Mouse (Mus musculus): ENCODE results near the gene Itpripl2.

The Itpripl2 gene

DNA sequence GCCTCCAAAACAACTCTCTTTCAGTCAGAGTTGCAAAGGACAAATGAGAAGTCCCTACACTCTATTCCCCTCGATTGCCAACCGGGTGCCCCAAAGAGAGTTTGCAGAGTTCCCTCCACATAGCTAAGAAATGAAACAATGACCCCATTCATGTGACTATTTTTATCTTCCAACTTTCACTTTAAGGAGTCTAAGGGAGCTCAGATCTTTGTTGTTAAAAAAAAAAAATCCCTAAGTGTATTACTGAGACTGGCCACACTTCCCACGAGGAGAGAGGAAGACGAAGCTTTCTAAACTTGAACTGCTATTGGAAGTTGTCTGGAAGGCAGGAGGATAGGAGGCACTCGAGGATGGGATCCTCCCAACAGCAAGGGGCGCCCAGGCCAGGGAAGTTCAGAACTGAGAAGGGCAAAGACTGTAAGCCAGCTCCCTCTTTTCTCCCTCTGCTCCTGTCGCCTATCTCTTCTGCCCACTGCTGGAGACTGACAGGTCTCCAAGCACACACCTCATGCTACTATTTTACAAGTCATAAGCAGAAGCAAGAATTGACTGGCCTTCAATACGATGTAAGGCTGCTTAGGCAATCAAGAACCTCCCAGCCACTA, 3.6 kb downstream of the Itpripl2 start:
- DNase-seq (ENCODE audit: low spot score in 2 of 2), result no peak

DNA sequence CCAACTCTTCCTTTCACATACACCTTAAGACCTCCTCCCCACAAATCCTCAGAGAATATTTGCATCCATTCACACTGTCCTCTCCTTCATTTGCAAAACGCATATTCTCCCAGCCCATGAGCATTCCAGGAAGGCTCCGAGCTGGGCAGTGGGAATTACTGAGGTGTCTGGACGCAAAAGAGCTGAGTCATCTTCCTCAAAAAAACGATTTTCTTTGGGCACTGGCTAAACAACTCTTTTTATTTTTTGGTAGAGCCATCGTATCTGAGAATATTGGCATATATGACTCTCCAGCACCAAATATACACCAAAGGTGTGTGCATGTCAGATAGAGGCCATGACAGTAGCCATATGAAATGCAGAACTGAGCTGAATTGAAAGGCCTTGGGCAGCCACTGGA, 4.9 kb downstream of the Itpripl2 start:
- DNase-seq (ENCODE audit: low spot score in 2 of 2), result no peak

- DNase-seq (ENCODE audit: low spot score in 2 of 2), result no peak
Observed at GRCm38 (mm10) chr7:118483996-118484395, 7.8 kb downstream of the Itpripl2 start.

- no peak for DNase-seq (ENCODE audit: low spot score in 2 of 2)
Observed at GRCm38 (mm10) chr7:118482001-118482400, 9.8 kb downstream of the Itpripl2 start.

DNA sequence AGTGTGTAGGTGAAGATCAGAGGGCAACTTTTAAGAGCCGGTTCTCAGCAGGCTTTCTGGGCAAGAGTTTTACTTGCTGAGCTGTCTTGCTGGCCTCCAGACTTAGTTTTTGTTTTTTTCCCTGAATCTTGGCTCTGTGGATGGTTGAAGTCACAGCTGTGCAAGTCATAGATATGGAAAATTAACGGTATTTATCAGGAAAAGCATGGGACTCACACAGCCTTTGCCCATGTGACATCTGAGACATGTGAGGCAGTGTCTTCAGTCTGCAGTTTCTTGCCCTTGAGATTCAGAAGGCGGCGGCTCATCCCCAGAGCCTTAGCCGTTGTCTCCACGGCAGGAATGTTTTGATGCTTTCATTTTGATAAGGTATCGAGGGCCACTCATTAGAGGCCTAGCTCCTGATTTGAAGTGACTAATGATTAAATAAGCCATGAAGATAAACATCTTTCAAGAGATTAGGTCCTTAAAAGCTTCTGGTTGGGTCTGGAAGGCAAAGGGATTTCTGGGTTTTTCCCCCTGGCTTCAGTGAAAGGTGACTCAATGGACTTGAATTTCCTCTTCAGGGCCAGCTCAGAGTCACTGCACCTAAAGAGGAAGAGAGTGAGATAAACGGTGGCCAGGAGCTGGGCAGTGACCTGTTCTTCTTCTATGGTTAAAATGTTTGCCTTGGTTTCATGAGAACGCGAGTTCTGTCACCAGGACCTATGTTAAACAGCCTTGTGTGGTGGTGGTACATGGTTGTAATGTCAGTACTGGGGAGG, 10.5 kb downstream of the Itpripl2 start:
- no peak for DNase-seq (ENCODE audit: low spot score in 2 of 2)

- DNase-seq (ENCODE audit: low spot score in 2 of 2), result no peak
Observed at GRCm38 (mm10) chr7:118480160-118480709, 11.5 kb downstream of the Itpripl2 start.

GRCm38 (mm10) chr7:118478835-118479312, 12.9 kb downstream of the Itpripl2 start:
- no peak for DNase-seq (ENCODE audit: low spot score in 2 of 2)

- no peak for DNase-seq (ENCODE audit: low spot score in 2 of 2)
Observed at GRCm38 (mm10) chr7:118476428-118476827, 15.3 kb downstream of the Itpripl2 start.

DNA sequence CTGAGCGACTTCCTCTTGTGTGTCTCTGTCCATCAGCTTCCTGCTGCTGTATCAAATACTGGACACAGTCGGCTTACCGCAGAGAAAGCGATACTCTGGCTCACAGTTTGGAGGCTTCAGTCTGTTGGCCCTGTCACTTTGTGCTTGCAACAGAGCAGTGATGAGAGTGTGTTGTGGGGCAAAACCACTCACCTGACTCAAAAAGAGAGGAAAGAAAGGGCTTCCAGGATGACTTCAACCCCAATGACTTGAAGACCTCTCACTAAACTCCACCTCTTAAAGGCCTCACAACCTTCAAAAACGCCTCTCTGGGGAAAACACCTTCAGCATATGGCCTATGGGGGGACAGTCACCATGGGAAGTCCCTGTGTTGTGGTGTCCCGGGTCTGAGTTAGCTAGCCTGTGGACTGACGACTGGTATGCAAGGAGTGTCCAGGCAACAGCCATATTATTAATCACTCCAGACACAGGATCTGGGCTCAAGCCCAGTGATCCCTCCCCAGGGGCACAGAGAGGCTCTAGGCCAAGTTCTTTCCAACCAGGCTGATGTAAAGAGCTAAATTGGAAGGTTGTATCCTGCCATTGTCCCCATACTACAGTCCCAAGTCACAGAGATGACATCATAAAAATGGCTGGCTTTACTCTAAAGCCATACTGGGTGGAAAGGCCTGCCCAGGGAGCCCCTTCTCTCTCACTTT, 16.6 kb downstream of the Itpripl2 start:
- DNase-seq (ENCODE audit: low spot score in 2 of 2), result no peak

- DNase-seq (ENCODE audit: low spot score in 2 of 2), result no peak
Observed at GRCm38 (mm10) chr7:118472886-118473285, 18.9 kb downstream of the Itpripl2 start.

DNA sequence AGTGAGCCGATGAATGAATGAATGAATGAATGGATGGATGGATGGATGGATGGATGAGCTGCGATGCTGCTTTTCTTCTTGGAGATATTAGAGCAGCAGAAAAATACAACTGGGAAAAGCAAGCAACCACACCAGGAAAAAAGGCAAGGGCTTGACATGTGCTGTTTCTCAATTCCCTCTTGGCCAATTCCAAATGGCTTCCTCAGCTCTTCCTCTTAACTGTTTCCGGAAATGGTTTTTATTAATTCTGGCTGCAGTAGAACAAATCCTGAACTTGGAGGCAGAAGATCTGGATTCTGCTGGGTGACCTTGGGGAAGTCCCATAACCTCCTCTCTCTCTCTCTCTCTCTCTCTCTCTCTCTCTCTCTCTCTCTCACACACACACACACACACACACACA, 23.7 kb downstream of the Itpripl2 start:
- DNase-seq (ENCODE audit: low spot score in 2 of 2), result no peak

DNA sequence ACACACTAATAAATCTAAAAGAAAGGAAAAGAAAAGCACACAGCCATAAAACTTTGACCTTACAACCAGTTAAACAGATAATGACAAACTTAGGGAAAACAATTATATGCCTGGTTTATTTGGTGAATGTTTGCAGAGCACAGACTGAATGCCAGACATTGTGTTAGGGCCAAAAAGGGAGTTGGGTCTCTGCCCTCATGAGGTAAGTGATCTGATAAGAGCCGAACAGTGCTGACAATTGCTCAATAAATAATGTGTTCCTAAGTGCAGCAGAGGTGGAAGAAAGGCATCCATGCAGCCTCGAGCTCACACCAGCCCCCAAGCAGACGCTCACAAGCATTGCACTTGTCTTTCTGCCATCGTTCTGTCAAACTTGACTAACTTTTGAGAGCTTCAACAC, 27.3 kb downstream of the Itpripl2 start:
- no peak for DNase-seq (ENCODE audit: low spot score in 2 of 2)

DNA sequence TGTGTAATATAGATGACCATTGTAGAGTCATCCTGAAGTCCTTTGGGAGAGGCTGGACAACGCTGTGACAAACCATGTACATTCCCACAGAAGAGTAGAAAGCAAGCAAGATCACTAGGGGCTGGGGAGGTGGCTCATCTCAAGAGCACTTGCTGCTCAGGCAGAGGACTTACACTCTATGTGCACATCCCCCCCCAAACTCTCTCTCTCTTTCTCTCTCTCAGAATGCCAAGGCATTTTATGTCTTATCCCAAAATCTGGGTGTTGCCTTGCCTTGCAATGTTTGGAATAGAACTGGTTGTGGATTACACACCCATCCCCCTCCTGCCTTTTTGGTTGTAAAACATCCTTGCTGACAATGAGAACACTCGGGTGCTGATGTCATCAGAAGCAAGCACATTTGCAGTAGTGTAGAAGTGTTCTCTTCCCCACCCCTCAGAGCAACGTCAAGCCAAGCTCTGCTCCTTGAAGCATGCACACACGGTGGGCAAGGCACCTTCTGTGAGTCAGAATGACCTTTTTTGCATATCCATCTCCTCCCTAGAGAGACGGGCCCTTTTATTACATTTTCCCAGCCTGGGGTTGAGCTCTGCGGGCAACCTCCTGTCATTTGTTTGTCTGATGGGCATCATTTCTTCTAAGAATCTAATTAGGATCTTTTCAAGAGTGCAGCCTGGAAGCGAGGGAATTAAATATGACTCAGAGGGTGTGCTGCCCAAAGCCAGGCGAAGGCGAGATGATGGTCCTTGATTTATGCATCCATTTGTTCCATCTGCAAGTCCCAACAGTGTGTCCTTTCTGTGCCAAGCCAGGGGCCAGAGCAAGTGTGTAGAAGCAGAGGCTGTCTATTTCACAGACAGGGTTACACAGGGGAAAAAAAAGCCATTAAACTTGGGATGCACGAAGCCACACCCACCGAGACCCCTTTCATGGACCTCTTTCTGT, 28.7 kb downstream of the Itpripl2 start:
- no peak for DNase-seq (ENCODE audit: low spot score in 2 of 2)

- DNase-seq (ENCODE audit: low spot score in 2 of 2), result no peak
Observed at GRCm38 (mm10) chr7:118461400-118462136, 30.2 kb downstream of the Itpripl2 start.

DNA sequence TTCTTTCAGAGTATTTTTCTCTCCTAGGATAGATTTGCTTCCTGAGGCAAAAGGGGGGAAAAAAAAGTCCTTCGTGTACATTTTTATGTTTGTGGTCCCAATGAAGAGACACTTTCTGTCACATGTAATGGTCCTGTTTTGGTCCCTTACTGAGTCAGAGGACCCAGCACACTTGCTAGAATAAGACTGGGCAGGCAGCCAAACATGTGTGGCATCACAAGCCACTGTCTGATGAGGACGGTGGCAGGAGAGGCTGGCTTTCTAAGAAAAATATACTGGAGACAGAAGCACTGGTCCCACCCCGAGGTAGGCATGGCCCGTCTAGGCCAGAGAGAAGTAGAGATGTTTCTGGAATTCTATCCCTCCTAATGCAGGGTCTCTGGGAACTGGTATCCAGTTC, 38.1 kb downstream of the Itpripl2 start:
- DNase-seq (ENCODE audit: low spot score in 2 of 2), result no peak

GRCm38 (mm10) chr7:118452940-118453339, 38.8 kb downstream of the Itpripl2 start:
- DNase-seq (ENCODE audit: low spot score in 2 of 2), result no peak

DNA sequence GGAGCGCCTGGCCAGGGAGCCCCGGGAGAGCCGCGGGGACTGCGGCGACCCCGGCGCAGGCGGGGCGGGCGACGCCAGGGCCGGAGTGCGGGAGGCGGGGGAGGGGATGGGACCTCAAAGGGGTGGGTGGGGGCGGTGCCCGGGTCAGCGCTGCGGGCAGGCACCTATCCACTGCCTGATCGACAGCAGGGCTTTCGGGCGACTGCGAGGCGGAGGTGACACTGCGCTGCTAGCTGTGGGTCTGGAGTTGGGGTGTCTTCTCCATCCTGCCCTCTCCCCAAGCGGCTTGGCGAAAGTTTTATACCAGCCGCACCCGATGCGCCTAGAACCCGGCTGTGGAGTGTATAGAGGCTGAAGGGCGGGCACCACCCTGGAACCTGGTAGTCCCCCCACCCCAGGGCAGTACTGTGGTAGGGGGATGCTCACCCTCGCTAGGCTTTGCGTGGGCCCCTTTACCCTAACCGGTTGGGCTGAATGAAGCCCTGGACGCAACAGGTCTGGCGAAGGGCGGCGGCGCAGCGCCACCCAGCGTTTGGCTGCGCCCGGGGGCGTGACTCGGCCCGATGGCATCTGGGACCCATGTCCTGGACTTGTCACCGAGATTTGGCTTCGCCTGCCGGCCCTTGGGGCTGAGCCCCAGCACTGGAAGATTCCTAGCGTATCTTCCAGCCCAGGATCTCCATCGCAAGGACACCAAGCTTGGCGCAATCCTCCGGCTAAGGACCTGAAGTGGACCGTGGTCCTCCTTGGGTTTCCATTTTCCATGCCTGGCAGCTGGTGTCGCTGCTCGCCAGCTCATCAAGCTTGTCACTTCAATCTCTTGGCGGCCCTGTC, 43.4 kb downstream of the Itpripl2 start, which contains the start of gene Syt17:
Syt17 (minus strand) TSS at position 89 of the 834 bp plus-strand sequence.
- DNase-seq (ENCODE audit: low spot score in 2 of 2), result no peak

GRCm38 (mm10) chr7:118447291-118448133, 44.3 kb downstream of the Itpripl2 start:
- DNase-seq (ENCODE audit: low spot score in 2 of 2), result no peak

All from right cerebral cortex, postnatal 36 days (tissue).